Mouse (Mus musculus) adrenal gland, postnatal 25 days (tissue): Measurements from ENCODE around the gene 1110008L16Rik. TPM values are rescaled to one million over a fixed set of nuclear protein-coding genes. Genes with fewer than 3 reads are reported as not detected.
"Not testable (repeated sequence)": the region's sequence is repeated elsewhere in the genome, so short reads cannot be mapped to it uniquely, and the experiment has no call there.

Source experiments
- DNase-seq: peaks from one replicate; pipeline ENCODE4 v3.0.0; 2021; ENCODE audit warnings: mixed read lengths
- total RNA-seq: library from RNA; stranded (reverse); gene quantifications from 2 replicates; pipeline ENCODE4 v1.2.3, GENCODE M21; 2021

Gene 1110008L16Rik
- total RNA-seq, 1 experiment from 2014 or later, result 21.3 TPM

GRCm38 (mm10) chr12:55343045-55343444, 43.7 kb downstream of the 1110008L16Rik start:
- DNase-seq, result not testable (repeated sequence)

GRCm38 (mm10) chr12:55343998-55344397, 44.6 kb downstream of the 1110008L16Rik start:
- DNase-seq, result no peak

- DNase-seq, result no peak
Observed at GRCm38 (mm10) chr12:55344583-55344982, 45.2 kb downstream of the 1110008L16Rik start.

- no peak for DNase-seq
Observed at GRCm38 (mm10) chr12:55353423-55353822, 54.0 kb downstream of the 1110008L16Rik start.

- DNase-seq, result no peak
Observed at GRCm38 (mm10) chr12:55354904-55355303, 55.5 kb downstream of the 1110008L16Rik start.

GRCm38 (mm10) chr12:55357303-55357702, 57.9 kb downstream of the 1110008L16Rik start:
- no peak for DNase-seq

- no peak for DNase-seq
Observed at GRCm38 (mm10) chr12:55360929-55361328, 61.6 kb downstream of the 1110008L16Rik start.

- DNase-seq, result no peak
Observed at GRCm38 (mm10) chr12:55365083-55365482, 65.7 kb downstream of the 1110008L16Rik start.

GRCm38 (mm10) chr12:55372424-55373055, 73.2 kb downstream of the 1110008L16Rik start:
- DNase-seq, result no peak

- no peak for DNase-seq
Observed at GRCm38 (mm10) chr12:55376956-55377609, 77.7 kb downstream of the 1110008L16Rik start.

- no peak for DNase-seq
Observed at GRCm38 (mm10) chr12:55377610-55377980, 78.2 kb downstream of the 1110008L16Rik start.

GRCm38 (mm10) chr12:55384023-55384749, 84.8 kb downstream of the 1110008L16Rik start, which contains the start of gene Psma6:
TSS of gene Psma6 (plus strand) at chr12:55384222.
- DNase-seq, result no peak

GRCm38 (mm10) chr12:55384826-55385225, 85.4 kb downstream of the 1110008L16Rik start:
- DNase-seq, result no peak

GRCm38 (mm10) chr12:55385931-55386330, 86.6 kb downstream of the 1110008L16Rik start:
- DNase-seq, result no peak

- DNase-seq, result no peak
Observed at GRCm38 (mm10) chr12:55386456-55386855, 87.1 kb downstream of the 1110008L16Rik start.

GRCm38 (mm10) chr12:55387083-55387787, 87.9 kb downstream of the 1110008L16Rik start:
- no peak for DNase-seq

GRCm38 (mm10) chr12:55387788-55388465, 88.5 kb downstream of the 1110008L16Rik start:
- DNase-seq, result no peak

- DNase-seq, result peak; percentile 19
Observed at GRCm38 (mm10) chr12:55388478-55388877, 89.1 kb downstream of the 1110008L16Rik start.

GRCm38 (mm10) chr12:55389132-55390081, 90.0 kb downstream of the 1110008L16Rik start:
- no peak for DNase-seq

- DNase-seq, result no peak
Observed at GRCm38 (mm10) chr12:55392120-55392519, 92.7 kb downstream of the 1110008L16Rik start.
